Mouse (Mus musculus): ENCODE results near the gene Cldn16. TPM values are rescaled to one million over a fixed set of nuclear protein-coding genes. Genes with fewer than 3 reads are reported as not detected.

The Cldn16 gene
- polyA plus RNA-seq, 1 experiment from 2014 or later = not detected

Other genes with a start within 250 kb of the Cldn16 start
- 8.3 and 11.3 TPM in 2 replicates for gene Cldn1, start 91.3 kb upstream of the Cldn16 start, polyA plus RNA-seq (2016; fragmentation: Nextera tagmentation; extraction: Ambion mirVana)
- not detected in 2 replicates for gene Tmem207, start 63.6 kb downstream of the Cldn16 start, polyA plus RNA-seq (2016; fragmentation: Nextera tagmentation; extraction: Ambion mirVana)
- 6.0 and 6.9 TPM in 2 replicates for gene Il1rap, start 118.6 kb downstream of the Cldn16 start, polyA plus RNA-seq (2016; fragmentation: Nextera tagmentation; extraction: Ambion mirVana)

Measured in embryonic facial prominence, embryonic 12.5 days (tissue).